ENCODE assay signal across 7 mouse cellular contexts in the genomic region with DNA sequence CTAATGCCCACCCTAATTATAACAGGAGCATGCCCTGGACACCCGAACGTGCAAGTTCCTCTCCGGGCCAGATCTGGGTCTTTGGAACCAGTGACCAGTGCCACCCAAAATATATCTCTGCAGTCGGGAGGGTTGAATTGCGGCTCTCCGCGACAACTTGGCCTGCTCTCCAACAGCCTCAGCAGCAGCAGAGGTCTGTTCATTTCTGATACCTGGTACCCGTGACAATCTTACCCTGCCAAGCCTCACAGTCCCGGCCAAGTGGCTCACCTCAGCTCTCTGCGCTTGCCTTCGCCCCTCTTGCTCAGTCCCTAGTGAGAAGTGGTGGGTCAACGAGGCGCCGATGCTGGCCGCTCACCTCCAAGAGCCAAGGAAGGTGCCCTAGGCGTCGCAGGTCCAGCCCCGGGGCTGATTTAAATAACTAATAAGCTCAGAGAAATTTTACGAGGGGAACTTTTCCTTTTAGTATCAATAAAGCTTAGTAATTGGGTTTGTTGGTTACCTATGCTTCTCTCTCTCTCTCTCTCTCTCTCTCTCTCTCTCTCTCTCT. TPM values are rescaled to one million over a fixed set of nuclear protein-coding genes. Genes with fewer than 3 reads are reported as not detected.
DNase-seq lines count a peak whose midpoint lies in the region; ATAC-seq and TF ChIP-seq lines count a peak whose summit lies in the region.

A gene (minus strand): TSS at position 500 of the 550 bp plus-strand sequence.

- H3K27me3 ChIP-seq in liver, embryonic 12.5 days (replicated peaks), result peaks cover 87% of the 10 kb centered on the region
- H3K27me3 ChIP-seq in liver, postnatal 0 days (ENCODE audit: insufficient read depth, low read length), result peaks cover 81% of the 10 kb centered on the region
- H3K27me3 ChIP-seq in intestine, postnatal 0 days (replicated peaks; ENCODE audit: control insufficient read depth, insufficient read depth, low read length), result peaks cover 63% of the 10 kb centered on the region
- peaks cover 78% of the 10 kb centered on the region for H3K27me3 ChIP-seq in neural tube, embryonic 11.5 days (ENCODE audit: control insufficient read depth, insufficient read depth, low read length)

- no peaks in the 10 kb centered on the region for H3K9me3 ChIP-seq in liver, embryonic 12.5 days (replicated peaks)
- no peaks in the 10 kb centered on the region for H3K9me3 ChIP-seq in liver, postnatal 0 days (ENCODE audit: low read length)
- H3K9me3 ChIP-seq in intestine, postnatal 0 days (ENCODE audit: control insufficient read depth), result no peaks in the 10 kb centered on the region
- no peaks in the 10 kb centered on the region for H3K9me3 ChIP-seq in neural tube, embryonic 11.5 days (ENCODE audit: control insufficient read depth, low read length)

- H3K36me3 ChIP-seq in liver, embryonic 12.5 days, result no peaks in the 10 kb centered on the region
- no peaks in the 10 kb centered on the region for H3K36me3 ChIP-seq in liver, postnatal 0 days (replicated peaks; ENCODE audit: insufficient read depth, low read length)
- no peaks in the 10 kb centered on the region for H3K36me3 ChIP-seq in intestine, postnatal 0 days (ENCODE audit: control insufficient read depth, insufficient read depth)
- H3K36me3 ChIP-seq in neural tube, embryonic 11.5 days (ENCODE audit: control insufficient read depth, insufficient read depth, low read length), result no peaks in the 10 kb centered on the region

- WGBS in liver, embryonic 12.5 days (ENCODE audit: insufficient replicate concordance), result 2% methylated on average over 19 of the region's 19 CpGs
- 2% methylated on average over 19 of the region's 19 CpGs for WGBS in liver, postnatal 0 days (ENCODE audit: insufficient replicate concordance)
- 21% methylated on average over 19 of the region's 19 CpGs for WGBS in intestine, postnatal 0 days
- 0% methylated on average over 19 of the region's 19 CpGs for WGBS in neural tube, embryonic 11.5 days

- no peak for ATAC-seq in liver, embryonic 12.5 days
- ATAC-seq in liver, postnatal 0 days, result no peak
- no peak for ATAC-seq in intestine, postnatal 0 days
- no peak for ATAC-seq in neural tube, embryonic 11.5 days (ENCODE audit: insufficient read depth, low FRiP score, low TSS enrichment)
- no peak for ATAC-seq in erythroid progenitor cell, adult 5-6 weeks (replicated peaks; ENCODE audit: low FRiP score, poor library complexity, severe bottlenecking)

- no peak for TF ChIP-seq EP300 in liver, postnatal 0 days (IDR thresholded peaks at IDR 0.05; ENCODE audit: low read depth)

- TF ChIP-seq POLR2A in embryonic fibroblast, embryonic 13.5 days (IDR thresholded peaks at IDR 0.05; ENCODE audit: low read depth, low read length), result no peak

- no peaks in the 10 kb centered on the region for H3K4me1 ChIP-seq in liver, embryonic 12.5 days
- peaks cover 4% of the 10 kb centered on the region; the same call in 1 of the 2 replicates for H3K4me1 ChIP-seq in liver, postnatal 0 days (ENCODE audit: insufficient read depth)
- H3K4me1 ChIP-seq in embryonic fibroblast, embryonic 13.5 days (ENCODE audit: control insufficient read depth, insufficient read depth, low read length), result 0 out of 2 replicates have a peak, but pooled peaks cover 3% of the 10 kb centered on the region
- no peaks in the 10 kb centered on the region for H3K4me1 ChIP-seq in intestine, postnatal 0 days (replicated peaks; ENCODE audit: control insufficient read depth, insufficient read depth, low read length)
- 0 out of 2 replicates have a peak, but pooled peaks cover 7% of the 10 kb centered on the region for H3K4me1 ChIP-seq in neural tube, embryonic 11.5 days (ENCODE audit: control insufficient read depth, insufficient read depth, low read length)

- no peak within 1 kb of the TSS for H3K9ac ChIP-seq in liver, embryonic 12.5 days
- H3K9ac ChIP-seq in liver, postnatal 0 days (replicated peaks), result no peak within 1 kb of the TSS
- H3K9ac ChIP-seq in intestine, postnatal 0 days (ENCODE audit: low read depth, low read length), result no peak within 1 kb of the TSS
- no peak within 1 kb of the TSS for H3K9ac ChIP-seq in neural tube, embryonic 11.5 days (ENCODE audit: low read length)

- H3K4me2 ChIP-seq in liver, embryonic 12.5 days, result peak within 1 kb of the TSS; percentile 37
- H3K4me2 ChIP-seq in liver, postnatal 0 days (ENCODE audit: low read depth, low read length), result no peak within 1 kb of the TSS
- peak within 1 kb of the TSS; percentile 66 for H3K4me2 ChIP-seq in intestine, postnatal 0 days (replicated peaks; ENCODE audit: low read depth)
- H3K4me2 ChIP-seq in neural tube, embryonic 11.5 days (ENCODE audit: low read depth), result peak within 1 kb of the TSS; percentile 39

- DNase-seq in liver, postnatal 0 days, result no peak
- DNase-seq in neural tube, embryonic 11.5 days (ENCODE audit: low spot score), result peak; percentile 46
- no peak for DNase-seq in cerebellum, adult 9-11 months

- 0 out of 2 replicates have a peak within 1 kb of the TSS, but pooled peaks have one; percentile 17 for H3K4me3 ChIP-seq in liver, embryonic 12.5 days
- H3K4me3 ChIP-seq in liver, postnatal 0 days (ENCODE audit: low read depth, low read length), result no peak within 1 kb of the TSS
- H3K4me3 ChIP-seq in embryonic fibroblast, embryonic 13.5 days (ENCODE audit: insufficient read depth, low read length), result peak within 1 kb of the TSS; percentile 27
- peak within 1 kb of the TSS; percentile 29 for H3K4me3 ChIP-seq in intestine, postnatal 0 days (ENCODE audit: low read depth, low read length)
- peak within 1 kb of the TSS; percentile 23 for H3K4me3 ChIP-seq in neural tube, embryonic 11.5 days (ENCODE audit: low read depth, low read length)

- no peak for TF ChIP-seq CTCF in liver, postnatal 0 days (IDR thresholded peaks at IDR 0.05; ENCODE audit: low read depth)
- no peak for TF ChIP-seq CTCF in embryonic fibroblast, embryonic 13.5 days (IDR thresholded peaks at IDR 0.05; ENCODE audit: borderline replicate concordance, insufficient read depth, low read length)
- TF ChIP-seq CTCF in intestine, postnatal 0 days (IDR thresholded peaks at IDR 0.05; ENCODE audit: low read depth), result no peak

- H3K27ac ChIP-seq in liver, embryonic 12.5 days, result no peak within 1 kb of the TSS
- H3K27ac ChIP-seq in liver, postnatal 0 days (ENCODE audit: low read depth), result no peak within 1 kb of the TSS
- H3K27ac ChIP-seq in embryonic fibroblast, embryonic 13.5 days (ENCODE audit: insufficient read depth, low read length), result no peak within 1 kb of the TSS
- H3K27ac ChIP-seq in intestine, postnatal 0 days (ENCODE audit: low read depth, low read length), result no peak within 1 kb of the TSS
- H3K27ac ChIP-seq in neural tube, embryonic 11.5 days (ENCODE audit: low read depth, low read length), result no peak within 1 kb of the TSS

RNA-seq across cellular contexts. Expression of the gene that starts here (rescaled TPM):
- 0.02 and 0.05 TPM in 2 replicates for polyA plus RNA-seq in liver, embryonic 12.5 days (2016; fragmentation: Nextera tagmentation; extraction: Ambion mirVana)
- 0.05 and 0.11 TPM in 2 replicates for polyA plus RNA-seq in liver, postnatal 0 days (2015; fragmentation: Nextera tagmentation; extraction: Ambion mirVana)
- 5.3 and 5.4 TPM in 2 replicates for polyA plus RNA-seq in embryonic fibroblast, embryonic 13.5 days (2011; ENCODE audit: insufficient read length, low read depth, missing spikeins)
- polyA plus RNA-seq in intestine, postnatal 0 days (2015; fragmentation: Nextera tagmentation; extraction: Ambion mirVana), result 1.6 and 2.4 TPM in 2 replicates
- polyA plus RNA-seq in neural tube, embryonic 11.5 days (2014; fragmentation: Nextera tagmentation; extraction: Ambion mirVana), result 1.5 and 1.8 TPM in 2 replicates
- total RNA-seq in erythroid progenitor cell, adult 5-6 weeks (2015; ENCODE audit: low replicate concordance), result not detected in 2 replicates
- 0.08 TPM in 1 of 2 replicates, not detected in the other for total RNA-seq in erythroid progenitor cell, adult 5-6 weeks (2017; ENCODE audit: low replicate concordance)
